Mouse (Mus musculus) mesoderm, embryonic 11.5 days (tissue): ENCODE data around the gene Tmem132b.
A peak's percentile ranks its signal among the peaks of the same experiment; 100 is the strongest.

Experiments
- DNase-seq: peaks from one replicate; pipeline ENCODE4 v3.0.0-alpha.2; 2012; ENCODE audit warnings: low read depth, low spot score

The Tmem132b gene

DNA sequence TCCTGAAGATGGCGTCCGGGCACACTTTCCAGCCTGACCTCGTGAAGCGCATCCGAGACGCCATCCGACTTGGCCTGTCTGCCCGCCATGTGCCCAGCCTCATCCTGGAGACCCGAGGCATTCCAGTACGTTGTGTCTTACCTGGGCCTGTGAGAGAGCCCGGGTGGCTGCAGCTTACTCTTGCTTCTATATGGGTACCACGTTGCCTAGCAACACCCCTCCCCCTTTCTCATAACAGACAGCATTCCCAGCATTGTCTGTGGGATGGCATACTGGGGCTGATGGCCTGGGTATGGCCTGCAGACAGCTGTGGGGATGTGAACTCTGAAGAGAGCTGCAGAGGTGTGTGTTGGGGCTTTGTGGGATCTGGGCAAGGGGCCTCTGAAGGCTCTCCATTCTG, 16.6 kb upstream of the Tmem132b start:
- DNase-seq, result no peak

DNA sequence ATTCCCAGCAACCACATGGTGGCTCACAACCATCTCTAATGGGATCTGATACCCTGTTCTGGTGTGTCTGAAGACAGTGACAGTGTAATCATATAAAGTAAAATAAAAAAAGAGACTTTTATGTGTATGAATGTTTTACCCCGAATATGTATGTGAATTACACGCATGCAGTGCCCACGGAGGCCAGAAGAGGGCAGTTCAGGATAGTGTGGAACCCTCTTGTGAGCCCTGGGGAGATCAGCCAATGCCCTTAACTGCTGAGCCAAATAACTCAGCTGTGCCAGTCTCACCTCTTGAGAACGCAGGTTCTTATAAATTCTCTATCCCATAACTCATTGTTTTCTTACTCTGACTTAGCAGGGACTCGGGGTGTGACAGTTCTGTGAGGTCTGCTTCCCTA, 12.9 kb upstream of the Tmem132b start:
- DNase-seq, result no peak

DNA sequence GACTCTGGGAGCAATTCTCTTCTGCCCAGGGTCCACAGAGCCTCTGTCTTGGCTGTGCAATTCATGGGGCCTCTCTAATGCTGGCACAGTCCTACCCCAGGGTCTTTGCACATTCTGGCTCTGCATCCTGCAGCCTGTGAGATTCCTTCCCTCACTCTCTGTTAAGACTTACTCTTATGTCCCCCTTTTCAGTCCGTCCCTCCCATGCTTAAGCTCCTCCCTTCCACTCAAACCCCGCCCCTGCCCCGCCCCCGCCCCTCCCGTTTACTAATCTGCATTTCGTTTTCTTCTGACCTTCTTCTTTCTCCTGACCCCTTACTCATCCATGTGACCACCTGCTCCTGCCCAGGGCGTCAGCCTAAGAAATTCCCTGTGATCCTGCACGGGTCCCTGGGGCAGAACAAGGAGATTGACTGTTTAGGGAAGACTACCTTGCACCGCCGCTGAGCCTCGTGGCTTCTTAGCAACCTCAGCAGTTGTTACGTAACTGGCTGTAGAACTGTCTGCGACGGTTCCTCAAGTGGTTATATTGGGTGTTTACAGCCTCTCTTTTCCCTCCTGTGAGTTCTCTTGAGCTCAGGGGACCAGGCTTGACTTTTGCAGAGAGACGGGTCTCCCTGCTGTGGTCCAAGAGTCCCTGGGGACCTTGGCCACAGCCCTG, 10.5 kb upstream of the Tmem132b start:
- DNase-seq, result no peak

DNA sequence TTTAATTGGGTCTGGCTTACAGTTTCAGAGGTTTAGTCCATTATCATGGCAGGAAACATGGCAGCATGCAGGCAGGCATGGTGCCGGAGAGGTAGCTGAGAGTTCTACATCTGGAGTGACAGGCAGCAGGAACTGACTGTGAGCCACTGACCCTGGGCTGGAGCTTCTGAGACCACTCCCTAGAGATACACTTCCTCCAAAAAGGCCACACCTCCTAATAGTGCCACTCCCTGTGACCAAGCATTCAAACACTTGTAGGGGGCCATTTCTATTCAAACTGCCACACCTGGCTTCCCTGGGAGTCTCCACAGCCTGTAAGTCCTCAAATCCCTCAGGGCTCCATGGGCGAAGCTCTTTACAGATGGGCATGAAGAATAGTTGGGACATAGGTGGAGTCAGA, 8.2 kb upstream of the Tmem132b start:
- no peak for DNase-seq

DNA sequence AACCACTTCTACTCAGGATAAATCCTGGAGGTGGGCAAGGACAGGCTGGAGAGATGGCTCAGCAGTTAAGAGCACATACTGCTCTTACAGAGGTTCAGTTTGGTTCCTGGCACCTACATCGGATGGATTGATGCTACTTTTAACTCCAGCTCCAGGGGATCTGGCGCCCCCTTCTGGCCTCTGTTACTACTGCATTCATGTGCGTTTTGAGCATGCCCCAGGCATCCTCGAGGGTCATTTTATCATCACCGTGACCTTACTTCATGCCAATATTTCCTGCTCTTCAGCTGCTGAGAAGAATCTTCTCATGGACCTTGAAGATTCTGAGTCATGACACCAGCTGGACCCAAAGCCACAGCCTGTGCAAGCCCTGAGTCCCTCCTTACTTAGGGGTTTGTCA, 6.1 kb upstream of the Tmem132b start:
- DNase-seq, result no peak

DNA sequence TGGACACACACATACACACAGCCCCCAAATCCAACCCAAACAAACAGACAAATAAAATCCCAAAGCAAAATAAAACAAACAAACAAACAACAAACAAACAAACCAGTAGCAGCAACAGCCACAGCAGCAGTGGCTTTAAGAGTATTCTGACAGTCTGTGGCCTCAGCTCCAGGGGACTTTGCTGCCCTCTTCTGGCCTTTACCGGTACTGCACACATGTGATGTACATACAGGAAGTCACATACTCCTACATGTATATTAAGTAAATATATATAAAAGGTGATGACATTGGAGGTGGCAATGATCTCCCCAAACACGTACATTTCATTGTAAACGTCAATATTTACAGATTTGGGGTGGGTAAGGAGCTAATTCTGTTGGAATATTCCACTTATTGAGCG, 5.1 kb upstream of the Tmem132b start:
- DNase-seq, result no peak

DNA sequence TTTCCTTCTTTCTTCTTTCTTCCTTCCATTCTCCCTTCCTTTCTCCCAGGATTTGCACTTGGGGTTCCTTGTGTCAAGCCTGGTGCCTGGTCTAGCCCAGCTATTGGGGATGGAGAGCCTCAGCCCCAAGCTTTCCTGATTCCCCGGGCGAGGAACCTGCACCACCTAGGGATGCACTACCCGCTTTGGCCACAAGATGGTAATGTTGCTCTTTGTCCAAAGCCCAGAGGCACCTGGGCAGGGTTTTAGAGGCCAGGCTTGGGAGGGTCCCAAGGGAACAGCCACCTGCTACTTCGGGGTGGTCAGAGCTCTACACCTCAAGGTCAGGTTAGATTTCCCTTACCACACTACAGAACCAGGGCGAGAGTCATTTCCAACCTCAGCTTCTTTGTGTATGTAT, 2.5 kb upstream of the Tmem132b start:
- peak; percentile 76 for DNase-seq

DNA sequence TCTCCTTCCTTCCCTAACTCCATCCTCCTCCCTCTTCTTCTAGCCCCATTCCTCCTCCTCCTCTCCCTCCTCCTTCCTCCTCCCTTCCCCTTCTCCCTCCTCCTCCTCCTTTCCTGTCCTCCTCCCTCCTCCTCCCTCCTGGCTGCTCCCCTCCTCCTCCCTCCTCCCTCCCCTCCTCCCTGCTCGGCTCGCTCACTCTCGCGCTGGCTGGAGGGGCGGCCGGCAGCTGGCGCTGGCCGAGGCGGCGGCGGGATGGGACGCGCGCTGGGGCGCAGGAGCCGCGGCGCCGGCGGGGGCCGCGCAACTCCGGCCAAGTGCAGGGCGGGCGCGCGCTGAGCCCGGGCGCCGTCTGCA, 594 bp downstream of the Tmem132b start:
- peak; percentile 67 for DNase-seq

DNA sequence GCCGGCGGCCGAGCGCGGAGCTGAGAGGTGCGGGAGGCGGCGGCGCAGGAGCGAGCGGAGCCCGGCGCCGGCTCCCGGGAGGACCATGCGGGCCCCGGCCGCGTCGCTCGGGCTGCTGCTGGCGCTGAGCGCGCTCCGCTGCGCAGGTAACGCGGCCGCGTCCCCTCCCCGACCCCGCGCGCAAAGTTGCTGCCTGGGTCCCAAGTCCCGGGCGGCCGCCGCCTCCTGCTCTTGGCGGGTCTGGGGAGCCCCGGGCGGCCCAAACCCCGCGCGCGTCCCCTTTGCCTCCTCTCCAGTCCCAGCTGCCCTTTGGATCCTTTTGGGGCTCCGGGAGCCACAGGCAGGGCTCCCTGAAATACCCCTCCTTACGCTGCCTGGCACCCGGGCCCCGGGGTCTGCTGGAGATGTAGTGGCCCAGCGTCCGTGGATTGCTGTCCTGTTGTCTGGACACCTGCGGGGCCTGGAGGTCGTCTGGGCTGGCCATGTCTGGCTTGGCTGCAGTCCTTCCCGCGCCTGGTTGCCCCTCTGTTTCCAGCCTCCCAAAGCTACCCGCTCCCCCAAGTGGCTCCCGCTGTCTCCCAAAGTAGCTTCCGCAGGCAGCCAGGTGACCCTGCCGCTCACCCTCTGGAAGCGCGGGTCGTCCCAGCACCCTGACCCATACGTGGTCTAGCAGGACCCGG, 1.1 kb downstream of the Tmem132b start:
- no peak for DNase-seq

DNA sequence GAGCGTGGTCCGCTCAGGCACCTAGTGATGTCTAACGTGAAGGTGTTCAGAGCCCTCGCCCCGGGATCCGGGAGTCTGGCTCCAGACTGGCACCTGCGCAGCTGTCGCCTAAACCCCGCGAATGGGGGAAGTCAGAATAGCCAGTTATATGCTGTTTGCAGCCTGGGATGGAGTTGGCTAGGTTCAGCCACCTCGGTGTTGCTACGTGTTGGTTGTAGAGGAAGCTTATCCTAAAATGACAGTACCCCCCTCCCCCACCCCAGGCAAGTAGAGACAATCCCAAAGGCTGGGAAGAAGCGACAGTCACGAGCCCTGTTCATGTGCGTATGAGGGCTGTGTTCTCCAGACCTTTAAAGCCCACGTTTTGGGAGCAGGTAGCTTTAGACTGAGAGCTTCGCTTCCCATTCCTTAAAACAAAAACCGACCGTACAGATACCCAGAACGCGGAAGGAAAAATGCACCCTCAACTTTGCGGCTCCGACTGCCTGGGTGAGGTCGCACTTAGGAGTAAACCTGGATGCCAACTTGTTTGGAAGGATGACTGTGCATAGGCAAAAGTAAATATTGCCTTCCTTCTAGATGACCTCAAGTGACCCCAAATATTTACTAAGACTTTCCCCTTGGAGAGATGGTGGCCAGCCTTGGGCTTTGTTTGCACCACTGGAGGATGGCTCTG, 1.8 kb downstream of the Tmem132b start:
- DNase-seq, result no peak

DNA sequence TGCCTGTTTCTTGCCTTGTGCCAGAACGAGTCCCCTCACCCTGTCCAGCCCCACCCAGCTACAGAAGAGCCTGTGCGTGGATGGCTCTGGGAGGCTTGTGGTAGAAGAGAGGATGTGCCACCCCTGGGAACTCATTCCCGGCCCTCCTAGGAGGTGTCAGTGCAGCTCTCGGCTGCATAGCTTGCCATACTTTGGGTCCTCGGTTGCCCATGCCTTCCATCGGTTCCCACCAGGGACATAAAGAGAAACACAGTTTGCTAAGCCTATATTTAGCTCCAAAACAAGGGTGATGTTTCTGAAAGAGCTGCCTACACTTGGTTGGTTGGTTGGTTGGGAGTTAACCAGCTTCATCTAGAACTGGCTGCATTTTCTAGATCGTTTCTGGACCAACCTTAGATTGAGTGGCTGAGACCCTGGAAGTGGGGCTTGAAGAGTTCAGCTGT, 2.6 kb downstream of the Tmem132b start:
- no peak for DNase-seq

DNA sequence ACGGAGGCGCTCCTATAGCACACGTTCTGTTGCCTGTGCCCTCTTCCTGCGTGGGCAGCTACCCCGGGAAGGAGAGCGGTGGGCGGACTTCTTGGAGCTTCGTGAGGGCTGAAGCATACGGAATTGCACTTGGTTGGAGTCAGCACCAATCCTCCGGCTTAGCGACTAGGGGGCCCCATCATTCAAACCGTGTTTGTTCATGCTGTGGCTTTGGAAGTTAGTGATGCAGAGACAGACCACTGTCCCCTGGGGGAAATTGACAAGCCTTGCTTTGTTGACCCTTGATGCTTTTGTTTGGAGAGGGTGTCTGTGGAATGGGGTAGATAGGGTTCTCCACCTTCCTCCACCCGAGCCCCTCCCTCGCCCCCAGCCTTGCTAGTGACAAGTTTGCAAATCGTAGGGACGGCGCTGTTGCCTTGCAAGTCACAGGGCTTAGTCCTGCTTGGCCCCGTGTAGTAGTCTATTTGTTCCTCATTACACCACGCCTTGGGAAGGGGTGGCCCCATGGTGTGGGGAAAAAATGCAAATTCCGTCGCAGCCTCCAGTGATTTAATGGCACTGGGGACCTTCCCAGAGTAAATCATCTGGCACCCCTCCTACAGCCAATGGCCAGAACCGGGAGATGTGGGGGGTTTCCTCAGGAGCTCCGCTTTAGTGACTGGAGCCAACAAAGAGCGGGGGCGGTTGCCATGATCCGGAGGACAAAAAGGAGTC, 3.2 kb downstream of the Tmem132b start:
- DNase-seq, result peak; percentile 66

DNA sequence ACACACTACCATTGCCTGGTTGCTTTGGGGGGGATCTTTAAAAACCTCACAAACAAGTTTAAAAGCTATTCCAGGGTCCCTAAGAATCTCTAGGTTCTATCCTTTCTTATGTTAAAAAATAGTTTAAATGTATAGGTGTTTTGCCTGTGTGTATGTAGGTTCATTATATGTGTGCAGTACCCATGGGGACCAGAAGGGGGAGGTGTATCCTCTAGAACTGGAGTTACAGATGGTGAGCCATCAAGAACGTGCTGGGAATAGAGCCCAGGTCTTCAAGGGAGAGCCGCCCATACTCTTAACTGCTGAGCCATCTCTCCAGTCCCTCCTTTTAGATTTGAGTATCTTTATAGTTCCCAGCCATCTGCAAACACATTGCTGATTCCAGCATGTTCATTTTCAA, 13.5 kb downstream of the Tmem132b start:
- no peak for DNase-seq

DNA sequence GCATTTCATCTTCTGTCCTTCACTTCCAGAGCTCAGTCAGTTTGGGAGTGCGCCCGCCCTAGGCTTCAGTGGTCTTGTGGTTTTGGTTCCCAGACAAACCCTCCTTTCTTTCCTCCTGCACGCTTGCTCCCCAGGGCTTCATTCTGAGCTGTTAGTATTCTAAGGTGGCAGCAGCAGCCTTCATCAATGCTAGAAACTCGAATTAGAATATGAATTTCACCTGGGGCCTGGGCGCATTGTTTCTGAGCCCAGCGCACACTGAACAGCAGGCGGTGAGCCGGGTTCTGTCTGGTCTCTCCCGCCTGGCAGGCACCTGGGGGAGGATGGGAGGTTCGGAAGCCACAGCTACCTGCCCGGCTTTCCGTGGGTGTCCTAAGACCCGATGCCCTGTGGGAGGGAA, 14.7 kb downstream of the Tmem132b start:
- no peak for DNase-seq

DNA sequence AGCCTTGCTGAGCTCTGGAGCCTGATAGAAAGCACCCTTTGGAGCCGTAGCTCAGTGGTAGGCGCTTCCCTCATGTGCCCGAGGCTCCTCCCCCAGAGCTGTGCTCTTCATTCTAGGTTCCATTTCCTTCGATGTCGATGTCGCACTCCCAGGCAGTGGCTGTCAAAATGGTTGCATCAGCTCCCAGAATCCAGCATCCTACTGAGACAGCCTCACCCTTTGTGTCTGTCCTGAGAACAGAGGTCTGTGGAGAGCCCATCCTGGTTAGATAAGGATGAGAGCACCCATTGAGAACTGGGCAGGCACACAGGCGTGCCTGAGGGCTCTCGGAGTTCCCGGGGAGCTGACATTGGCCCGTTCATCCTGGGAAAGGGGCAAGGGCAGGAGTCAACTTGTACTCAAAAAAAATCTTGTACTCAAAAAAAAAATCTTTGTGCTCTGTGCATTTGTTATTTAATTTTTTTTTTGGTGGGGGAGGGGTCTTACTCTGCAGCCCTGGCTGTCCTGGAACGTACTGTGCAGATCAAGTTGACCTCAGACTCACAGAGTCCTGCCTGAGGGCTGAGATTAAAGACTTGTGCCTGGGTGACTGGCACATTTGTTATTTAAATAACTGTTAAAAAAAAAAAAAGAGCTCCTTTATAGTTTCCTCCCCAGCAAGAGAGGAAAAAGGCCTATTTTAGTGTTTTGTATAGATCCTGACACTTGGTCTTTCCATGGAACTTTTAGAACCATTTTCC, 18.3 kb downstream of the Tmem132b start:
- DNase-seq, result no peak

DNA sequence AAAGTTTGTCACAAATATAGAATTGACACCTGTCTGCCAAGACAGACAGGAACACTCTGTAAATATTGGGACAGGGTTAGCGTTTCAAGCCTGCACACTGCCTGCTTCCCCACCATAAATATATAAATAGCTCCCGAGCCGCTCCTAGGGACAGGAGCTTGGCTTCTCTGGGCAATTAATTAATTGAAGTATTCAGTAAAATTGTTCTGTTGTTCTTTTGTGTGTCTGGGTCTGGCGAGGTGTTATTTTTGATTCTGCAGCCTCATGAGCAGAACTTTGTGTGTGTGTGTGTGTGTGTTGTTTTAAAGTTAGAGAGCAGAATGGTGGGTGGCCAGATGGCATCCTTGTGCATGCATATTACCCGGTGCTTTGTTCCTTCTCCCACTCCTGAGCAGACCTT, 24.2 kb downstream of the Tmem132b start:
- no peak for DNase-seq

DNA sequence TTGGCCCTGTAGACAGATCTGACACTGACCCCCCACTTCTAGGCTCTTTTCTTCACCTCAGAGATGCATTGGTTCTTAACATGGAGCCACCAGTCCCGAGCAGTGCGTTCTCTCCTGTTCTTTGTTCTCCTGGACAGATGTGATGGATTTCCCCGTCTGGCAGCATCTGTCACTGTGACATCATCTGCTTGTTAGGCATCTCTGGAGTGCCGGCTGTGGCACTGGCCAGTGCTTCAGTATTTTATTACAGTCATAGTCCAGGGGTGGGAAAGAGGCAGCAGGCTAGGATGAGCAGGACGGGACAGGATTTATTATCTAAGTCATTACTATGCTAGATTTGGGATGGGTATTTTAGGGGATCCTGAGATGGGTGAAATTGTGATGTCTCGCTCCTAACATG, 31.9 kb downstream of the Tmem132b start:
- DNase-seq, result peak; percentile 68

DNA sequence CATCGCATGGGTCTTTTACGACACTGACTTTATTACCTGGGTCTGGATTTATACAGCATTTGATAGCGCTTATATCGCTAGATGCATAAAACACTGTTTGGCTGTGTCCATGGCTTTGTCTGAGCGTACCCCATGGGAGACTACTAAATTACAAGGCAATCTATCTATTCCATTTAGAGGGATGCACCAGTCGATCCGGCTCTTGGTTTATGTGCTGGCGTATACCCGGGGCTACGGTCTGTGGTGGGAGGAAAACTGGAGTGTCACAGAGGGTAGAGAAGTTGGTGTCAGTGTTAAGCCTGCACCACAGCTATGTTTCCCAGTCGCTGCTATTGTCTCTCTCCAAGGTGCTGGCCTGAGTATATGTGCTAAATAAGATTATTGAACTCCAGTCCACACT, 34.2 kb downstream of the Tmem132b start:
- no peak for DNase-seq

DNA sequence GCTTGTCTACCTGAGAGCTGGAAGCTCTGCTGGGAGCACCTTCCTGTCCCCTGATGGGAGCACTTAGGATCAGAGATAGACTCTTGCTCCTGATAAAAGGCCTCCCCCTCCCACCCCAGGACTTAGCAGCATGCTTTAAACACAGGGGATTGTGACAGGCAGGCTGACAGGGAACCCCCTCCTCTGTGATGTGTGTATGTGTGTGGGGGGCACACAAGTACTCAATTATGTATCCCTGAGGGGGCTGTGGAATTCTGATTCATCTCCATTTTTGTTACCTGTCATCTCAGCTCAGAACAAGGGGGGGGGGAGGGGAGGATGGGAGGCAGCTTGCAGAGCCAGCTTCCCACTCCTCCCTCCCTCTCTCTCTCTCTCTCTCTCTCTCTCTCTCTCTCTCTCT, 36.9 kb downstream of the Tmem132b start:
- DNase-seq, result no peak

DNA sequence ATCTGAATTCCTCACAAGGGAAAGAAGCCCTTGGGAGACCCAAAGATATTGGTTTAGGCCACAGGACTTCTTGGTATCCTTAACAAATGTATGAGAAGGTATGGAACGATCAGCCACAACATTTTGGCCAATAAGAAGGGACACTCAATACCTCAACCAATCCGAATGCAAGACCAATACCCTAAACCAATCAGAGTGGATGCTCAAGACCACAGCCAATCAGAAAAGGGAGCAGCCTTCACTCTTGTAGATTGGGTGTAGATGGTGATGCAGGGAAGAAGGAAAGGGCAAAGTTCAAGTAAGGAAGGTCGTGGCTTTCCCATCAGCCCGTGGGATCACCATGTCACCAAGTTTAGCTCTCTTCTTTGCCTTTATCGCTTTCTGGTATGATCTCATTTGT, 40.4 kb downstream of the Tmem132b start:
- no peak for DNase-seq

DNA sequence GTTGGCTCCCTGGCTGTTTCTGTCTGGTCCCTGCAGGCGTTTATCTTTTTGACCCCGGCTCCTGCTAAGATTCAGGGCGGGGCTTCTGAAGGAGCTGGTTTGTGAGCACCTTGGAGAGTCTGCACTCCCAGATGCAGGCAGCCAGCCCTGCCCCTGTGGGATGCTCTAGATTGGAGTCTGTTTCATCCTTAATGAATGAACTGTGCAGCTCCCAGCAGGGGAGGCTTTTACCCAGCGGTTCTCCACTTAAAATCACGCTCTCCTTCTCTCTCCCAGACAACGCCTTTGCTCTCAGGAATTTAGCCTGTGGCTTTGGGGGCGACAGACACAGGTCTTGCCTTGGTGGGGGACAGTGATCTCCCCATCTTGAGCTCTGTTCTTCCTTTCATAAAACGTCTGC, 43.3 kb downstream of the Tmem132b start:
- DNase-seq, result peak; percentile 35

DNA sequence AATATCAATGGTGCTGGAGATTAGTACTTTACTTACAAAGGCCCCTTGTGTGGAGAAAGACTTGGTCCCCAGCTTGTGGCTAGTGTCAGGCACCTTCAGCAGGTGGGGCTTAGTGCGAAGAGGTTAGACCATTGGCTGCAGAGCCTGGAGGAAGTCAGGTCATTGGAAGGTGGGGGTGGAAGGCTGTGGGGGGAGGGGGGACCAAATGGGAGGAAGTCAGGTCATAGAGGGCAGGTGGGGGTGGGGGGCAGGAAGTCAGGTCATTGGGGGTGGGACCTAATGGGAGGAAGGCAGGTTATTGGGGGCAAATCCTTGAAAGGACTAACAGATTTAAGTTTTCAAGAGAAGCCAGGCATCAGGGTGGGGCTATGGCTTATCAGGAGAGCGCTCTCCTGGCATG, 44.3 kb downstream of the Tmem132b start:
- DNase-seq, result no peak
